Mouse (Mus musculus) spleen, postnatal 36 days (tissue): ENCODE measurements around the gene Dynlt1c.
"Not testable (repeated sequence)": the region's sequence is repeated elsewhere in the genome, so short reads cannot be mapped to it uniquely, and the experiment has no call there.

ENCODE experiments used
- DNase-seq, 2 experiments: peaks; one replicate each; pipeline ENCODE4 v3.0.0; 2022; ENCODE audit warnings: low spot score in 2 of 2, mixed read lengths in 1 of 2

The Dynlt1c gene

DNA sequence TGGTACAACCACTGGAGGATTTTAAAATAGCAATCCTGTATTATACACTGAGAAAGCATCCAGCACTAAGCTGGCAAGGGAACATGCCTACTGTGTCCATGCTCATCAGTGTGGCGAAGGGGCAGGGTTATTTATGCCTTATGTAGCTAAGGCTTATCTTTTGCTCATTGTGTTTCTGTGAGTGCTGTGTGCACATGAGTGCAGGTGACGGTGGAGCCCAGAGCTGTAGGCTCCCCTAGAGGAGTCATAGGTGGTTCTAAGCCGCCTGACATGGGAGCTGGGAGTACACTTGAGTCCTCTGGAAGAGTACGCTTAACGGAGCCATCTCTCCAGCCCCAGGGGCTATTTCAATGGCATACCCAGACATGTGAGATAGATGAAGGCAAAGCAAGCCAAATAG is 17.8 kb downstream of the Dynlt1c start:
- DNase-seq, result not testable (repeated sequence)

DNA sequence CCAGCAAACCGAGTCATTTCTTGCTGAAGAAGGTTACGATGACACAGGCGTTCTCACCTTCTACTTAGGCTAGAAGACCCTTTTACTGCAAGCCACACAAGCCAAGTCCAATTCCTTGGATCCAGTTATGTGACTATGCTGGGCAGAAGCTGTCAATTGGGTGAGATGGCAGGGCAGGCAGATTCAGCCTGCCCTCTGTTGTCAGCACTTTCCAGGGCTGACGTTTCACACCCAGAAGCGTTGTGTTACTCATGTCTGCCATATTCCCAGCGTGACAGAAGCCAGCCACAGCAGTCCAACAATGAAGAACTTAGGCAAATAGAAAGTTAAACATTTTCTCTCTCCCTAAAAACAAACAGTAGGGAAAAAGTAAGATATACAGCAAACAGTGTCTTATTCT is 18.6 kb downstream of the Dynlt1c start:
- DNase-seq, result not testable (repeated sequence)

DNA sequence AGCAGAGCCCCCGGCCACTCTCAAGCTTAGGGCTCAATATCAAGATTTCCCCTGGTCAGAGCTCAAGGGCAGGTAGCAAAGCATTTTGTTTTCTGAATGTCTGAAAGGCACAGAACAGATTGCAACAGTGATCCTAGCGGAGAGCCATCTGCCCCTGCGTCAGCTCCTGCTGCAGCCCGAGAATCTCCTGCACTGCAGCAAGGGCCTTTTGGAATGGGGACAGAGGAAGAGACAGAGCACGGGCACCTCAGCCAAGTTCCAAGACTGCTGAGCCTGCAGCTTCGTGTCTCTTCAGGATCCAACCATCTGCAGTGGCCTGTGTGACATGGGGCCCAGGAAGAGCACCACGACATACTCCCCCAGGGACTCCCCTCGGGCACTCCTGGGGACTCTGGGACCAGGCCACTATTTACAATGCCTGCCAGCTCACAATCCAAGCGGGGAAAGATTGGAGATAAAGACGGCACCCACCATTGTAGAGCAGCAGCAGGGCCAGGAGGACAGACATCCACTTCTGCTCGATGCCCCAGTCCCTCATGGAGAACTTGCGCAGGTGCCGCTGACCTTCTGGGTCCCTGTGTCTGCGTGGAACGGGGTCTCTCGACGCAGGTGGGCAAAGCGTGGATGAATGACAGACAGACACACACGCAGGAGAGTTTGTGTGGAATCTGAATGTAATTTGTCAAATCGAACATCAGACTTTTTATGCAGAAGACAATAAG is 19.4 kb downstream of the Dynlt1c start:
- not testable (repeated sequence) for DNase-seq

DNA sequence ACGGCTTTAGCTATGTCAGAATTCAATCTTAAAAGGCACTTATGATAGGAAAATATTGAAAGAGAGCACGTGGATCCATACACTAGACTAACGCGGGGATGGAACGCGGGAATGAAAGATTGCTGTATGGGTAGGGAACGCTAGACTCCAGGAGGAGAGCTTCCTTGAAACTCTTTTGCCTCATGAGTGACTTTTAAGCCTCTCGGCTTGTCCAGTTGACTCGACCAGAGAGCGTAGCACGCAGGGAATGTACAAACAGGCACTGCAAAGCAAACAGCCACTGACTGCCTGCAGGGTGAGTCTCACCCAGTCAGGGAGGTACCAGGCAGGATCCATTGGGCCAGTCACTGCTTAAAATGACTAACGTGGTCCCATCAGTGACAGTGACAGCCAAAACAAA is 20.5 kb downstream of the Dynlt1c start:
- not testable (repeated sequence) for DNase-seq

DNA sequence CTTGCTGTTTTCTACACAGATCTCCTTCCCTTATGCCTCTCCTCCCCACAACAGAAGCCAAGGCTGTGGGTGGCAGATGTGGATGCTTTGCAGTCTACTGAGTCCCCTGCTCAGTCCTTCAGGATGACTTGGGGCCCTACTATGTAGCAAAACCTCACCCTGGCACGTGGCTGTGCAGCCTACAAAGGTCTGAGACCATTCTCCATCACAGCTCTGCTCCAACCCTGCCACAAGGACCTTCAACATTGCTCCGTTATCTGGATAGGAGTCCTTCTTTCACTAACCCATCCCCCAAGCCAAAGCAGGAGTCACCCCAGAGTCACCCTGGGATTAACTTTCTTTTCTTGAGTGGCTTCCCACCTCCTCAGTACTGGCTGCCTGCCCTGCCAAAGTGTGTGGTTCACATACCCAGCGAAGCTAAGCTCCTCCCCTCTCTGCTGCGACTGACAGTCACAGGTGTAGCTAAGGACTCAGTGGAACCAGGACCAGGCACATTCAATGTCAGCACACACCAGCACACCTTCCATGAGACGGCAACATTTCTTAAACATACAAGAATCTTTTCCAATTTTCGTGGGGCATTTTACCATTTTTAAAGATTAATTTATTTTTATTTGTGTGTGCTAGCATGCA is 23.6 kb downstream of the Dynlt1c start:
- DNase-seq, result not testable (repeated sequence)

DNA sequence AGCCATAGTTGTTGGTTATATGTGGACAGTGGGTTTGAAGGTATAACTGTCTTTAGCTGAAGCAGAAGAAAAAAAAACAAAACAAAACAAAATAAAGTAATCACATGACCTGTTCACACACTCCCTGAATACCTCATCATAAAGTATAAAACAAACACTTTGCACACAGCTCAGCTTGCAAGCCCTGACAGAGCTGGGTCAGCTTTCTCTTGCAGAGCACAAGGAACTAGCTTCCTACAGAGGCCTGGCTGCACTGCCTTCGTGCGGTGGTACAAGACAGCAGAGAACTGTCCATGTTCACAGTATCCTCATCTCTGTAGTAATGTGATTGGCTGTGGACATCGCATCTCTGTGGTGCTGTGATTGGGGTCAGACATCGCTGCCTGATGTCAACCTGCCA is 28.9 kb downstream of the Dynlt1c start:
- not testable (repeated sequence) for DNase-seq

DNA sequence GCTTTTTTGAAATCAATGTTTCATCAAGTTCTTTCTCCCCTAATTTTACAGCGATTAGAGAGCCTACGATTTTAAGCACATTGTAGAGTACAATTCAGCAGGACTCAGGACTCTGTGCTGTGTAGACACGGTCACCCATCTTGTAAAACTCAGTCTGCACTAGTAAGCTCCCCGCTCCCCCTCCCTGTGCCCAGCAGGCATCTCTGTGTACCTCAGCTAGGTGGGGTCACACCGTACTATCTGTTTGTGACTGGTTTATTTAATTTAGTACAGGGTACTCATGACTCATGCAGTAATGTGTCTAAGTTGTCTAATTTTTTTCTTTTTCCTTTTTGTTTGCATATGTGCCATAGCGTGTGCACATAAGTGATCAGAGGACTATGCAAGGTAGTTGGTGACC is 31.4 kb downstream of the Dynlt1c start:
- DNase-seq, result not testable (repeated sequence)

DNA sequence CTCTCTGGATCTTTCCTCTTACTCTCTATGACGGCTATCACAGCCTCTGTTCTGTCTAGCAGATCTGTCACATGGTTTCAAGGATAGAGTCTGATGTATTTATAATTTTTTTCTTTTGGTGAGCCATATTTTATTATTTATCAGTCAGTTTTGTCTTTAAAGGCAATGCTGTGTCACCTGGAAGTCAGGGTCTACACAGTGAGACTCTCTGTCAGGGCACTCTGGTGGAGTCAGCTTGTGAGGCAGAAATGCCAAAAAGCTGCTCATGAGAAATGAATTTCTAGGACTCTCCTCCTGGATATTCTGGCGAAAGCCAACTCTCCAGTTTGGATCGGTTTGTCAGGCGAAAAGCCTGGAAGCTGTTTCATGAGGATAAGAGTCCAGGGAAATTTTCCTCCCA is 34.3 kb downstream of the Dynlt1c start:
- not testable (repeated sequence) for DNase-seq

DNA sequence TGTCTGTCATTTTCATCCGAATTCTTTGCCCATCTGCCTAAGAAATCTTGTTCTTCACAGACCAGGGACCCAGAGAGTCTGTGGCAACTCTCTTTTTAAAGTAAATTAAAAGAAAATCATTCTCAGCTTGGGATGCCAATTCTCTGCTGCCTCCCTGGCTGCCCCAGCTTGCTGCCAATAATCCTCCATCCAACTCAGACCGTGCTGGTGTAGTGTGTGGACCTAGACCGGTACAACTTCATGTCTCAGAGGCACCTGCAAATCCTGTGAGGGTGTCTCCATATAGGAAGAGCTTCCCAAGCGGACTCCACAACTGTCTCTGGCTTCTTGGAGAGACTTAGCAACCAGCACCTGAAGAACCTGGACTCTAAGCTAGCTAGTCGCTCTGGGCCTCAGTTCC is 35.4 kb downstream of the Dynlt1c start:
- no peak for DNase-seq

DNA sequence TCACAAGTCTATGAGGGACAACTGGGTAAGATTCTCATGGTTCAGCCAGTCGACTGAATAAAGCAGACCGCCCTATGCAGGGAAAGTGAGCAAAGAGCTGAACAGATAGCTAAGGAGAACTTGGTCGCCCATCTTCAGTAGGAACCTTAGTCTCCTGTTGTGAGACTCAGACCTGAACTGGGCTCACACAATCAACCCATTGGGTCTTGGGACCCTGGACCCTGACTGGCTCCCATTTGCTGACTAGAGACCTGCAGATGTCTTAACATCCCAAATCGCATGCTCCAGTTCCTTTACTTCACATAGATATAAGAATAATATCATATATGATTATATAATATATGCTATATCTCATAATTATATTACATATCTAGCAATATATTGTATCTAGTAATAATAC is 36.0 kb downstream of the Dynlt1c start:
- DNase-seq, result not testable (repeated sequence)

DNA sequence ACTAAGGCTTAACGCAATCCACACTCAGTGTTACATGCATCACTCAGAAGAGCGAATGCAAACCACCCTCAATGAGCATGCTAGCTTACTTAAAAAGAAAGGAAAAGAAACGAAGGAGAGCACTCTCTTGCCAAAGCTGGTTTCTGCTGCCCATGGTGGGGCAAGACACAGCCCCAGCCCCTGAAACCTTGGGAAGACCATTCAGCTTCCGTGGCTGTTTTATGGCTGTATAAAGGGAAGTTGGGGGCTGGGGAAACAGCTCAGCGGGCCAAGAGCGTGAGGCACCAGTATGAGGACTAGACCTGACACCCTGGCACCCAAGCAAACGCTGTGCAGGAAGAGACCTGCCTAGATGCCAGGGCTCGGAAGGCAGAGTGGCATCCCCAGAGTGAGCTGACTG is 37.0 kb downstream of the Dynlt1c start:
- not testable (repeated sequence) for DNase-seq

DNA sequence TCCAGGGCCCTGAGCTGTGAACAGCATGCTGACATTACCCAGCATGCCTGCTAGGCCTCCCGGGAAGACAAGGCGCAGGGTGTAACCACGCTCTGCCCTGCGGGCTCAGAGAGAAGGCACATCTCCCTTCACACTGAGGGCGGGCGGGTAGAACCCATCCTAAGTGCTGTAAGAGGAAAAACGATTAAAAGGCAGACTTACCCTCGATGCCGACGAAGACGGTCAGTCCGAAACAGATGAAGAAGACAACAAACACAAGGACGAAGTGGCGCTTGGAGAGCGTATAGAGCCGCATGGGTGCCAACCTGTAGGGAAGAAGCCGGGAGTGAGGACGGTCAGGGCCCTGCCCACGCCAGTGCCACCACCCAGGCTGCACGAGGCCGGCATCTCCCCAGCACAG is 38.0 kb downstream of the Dynlt1c start:
- not testable (repeated sequence) for DNase-seq

DNA sequence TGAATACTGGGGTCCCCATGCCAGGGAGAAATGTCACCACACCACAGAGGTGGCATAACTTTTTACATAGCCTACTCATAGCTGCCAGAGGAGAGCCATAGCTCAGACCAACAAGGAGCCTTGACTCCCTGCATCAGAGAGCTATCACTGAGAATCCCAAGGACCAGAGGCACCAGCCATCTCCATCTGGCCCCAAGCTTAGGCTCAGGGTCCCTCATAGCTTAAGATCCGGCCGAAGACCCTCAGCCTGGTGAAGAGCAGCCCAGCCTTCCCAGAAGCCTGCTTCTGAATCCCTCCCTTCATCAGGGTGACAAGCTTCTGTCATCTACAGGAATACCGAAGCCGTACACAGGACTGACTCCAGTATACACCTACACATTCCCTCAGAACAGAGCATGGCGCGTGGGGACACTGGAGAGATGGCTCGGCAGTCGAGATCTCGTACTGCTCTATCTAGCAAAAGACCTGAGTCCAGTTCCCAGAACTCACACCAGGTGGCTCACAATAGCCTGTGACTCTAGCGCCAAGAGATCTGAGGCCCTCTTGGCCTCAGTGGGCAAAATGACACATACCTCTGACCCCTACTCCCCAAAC is 38.7 kb downstream of the Dynlt1c start:
- DNase-seq, result not testable (repeated sequence)

DNA sequence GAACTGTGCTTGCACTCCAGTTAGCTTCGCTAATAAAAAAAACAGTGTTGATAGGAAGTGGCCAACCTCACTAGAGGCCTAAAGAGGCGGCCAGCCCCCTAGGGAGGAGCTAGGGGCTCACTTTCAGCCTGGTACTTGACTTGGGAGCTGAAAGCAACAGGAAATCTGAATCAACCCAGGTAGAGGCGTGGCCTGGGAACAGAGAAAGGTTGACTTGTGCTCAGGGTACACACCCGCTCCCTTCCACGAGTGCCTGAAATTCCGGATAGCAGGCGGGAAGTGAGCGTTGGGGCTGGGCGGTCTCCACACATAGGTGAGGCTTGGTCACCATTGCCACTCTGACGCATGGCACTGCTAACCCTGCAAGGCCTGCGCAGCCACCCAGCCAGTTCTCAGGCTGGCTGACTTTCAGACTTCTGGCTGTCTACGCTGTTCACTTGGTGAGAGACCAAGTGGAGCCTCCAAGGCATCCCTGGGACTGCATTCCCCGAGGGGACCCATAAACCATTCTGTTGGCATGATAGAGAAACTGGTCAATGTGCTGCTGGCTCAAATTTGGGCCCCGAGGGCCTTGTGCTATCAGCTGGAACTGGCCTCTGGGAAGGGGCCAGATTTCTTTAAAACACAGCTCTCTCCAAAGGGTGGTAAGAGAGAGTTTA is 39.4 kb downstream of the Dynlt1c start:
- DNase-seq, result not testable (repeated sequence)

DNA sequence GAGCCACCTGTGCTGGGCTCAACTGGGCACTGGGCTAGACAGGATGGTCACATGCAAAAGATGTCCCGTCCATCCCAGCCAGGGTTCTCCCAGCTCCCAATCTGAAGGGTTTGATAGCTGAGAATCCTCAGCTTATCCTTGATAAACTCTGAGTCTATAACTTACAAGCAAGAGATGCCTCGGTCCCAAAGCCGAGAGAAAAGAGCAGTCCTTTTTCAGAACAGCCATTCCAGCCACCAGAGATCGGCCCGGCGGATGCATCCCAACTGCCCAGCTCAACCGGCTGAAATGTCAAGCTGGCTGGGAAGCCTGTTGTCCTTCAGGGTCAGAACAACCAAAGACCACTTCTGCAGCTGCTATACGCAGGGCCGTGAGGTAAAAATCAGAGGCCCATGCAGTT is 42.7 kb downstream of the Dynlt1c start:
- DNase-seq, result not testable (repeated sequence)

DNA sequence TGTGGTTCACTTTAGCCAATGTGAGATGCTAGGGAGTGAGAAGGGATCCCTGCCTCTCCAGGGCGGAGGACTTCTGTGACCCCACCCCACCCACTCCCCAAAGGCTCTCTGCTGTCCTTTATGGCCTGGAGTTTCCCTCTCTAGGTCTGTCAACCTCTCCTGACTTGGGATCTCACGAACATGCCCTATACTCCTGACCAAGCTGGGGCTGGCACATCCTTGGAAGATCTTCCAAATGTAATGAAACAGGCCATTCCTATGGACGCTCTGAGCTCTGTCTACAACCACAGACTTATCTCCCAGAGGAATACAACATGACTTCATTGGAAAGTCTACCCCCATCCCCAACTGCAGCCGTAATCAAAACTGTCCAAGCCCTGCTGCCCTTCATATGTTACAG is 43.2 kb downstream of the Dynlt1c start:
- not testable (repeated sequence) for DNase-seq

DNA sequence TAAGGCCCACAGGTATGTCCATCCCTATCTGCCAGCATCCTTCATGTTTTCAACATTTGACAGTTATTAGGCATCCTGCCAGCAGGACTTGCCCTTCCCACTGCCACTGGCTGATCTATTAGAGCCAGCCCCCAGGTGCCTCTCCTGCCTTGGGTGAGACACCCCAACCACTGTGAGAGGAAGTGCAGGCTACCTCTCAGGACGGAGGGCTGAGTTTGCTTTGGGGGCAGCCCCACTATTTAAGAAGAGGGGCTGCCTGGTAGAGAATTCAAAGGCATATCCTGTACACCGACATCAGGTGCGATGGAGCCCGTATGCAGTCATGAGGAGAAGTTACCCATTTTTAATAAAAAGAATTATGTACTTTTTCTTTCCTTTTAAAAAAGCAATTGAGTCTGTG is 44.2 kb downstream of the Dynlt1c start:
- not testable (repeated sequence) for DNase-seq

DNA sequence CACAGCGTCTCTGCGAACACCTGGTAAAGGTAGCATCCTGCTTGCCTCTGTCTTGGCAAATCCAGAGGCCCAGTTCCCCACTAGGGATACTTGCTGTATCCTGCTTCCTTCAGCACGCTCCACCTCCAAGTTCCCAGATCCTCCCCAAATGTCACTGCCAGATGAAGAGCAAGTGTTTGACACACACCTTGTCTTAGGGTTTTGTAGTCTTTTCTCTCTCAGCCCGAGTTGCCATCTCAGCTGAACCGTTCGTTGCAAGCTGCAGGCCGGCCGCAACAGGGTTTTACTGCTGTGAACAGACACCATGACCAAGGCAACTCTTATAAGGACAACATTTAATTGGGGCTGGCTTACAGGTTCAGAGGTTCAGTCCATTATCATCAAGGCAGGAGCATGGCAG is 45.4 kb downstream of the Dynlt1c start:
- not testable (repeated sequence) for DNase-seq

DNA sequence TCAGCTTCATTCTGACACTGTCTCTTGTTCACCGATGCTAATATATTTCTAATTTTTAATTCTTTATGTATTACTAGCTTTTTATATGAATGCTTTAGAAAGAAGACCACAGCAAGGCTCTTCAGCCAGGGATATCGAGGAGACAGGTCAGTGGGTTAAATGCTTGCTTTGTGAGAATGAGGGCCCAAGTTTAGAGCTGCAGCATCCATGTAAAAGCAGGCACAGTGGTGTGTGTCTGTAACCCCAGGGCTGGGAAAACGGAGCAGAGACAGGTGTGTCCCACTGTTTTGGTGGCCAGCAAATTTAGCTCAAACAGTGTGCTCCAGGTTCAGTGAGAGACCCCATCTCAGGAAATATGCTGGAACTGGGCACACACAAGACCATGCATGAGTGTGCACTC is 46.0 kb downstream of the Dynlt1c start:
- DNase-seq, result not testable (repeated sequence)

DNA sequence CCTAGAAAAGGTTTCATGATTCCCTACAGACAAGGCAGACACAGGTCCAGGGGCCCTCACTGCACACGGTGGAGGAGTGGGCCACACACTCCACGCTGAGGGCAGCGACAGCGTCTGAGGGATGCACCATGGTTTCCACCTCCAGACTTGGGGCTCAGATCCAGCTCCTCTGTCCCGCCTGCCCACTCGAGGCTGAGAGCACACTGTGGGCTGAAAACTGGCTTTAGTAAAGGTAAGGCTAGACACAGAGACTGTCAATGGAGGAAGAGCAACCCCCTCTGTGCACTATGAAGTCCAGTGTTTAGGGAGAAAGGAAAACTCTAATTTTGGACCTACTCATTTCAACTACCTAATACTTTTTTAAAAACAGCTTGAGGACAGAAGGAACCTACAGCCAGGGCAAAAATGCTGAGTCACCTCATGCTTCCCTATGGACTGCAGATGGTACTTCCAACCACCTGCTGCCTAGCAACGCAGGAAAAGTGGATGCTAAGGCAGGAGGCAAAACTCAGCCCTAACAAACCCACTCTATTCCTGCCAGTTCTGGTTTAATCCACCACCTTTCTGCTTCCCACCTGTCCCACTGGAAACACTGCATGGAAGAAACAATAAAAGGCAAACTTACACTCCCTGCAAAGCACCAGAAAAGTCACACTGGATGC is 49.6 kb downstream of the Dynlt1c start:
- DNase-seq, result not testable (repeated sequence)

DNA sequence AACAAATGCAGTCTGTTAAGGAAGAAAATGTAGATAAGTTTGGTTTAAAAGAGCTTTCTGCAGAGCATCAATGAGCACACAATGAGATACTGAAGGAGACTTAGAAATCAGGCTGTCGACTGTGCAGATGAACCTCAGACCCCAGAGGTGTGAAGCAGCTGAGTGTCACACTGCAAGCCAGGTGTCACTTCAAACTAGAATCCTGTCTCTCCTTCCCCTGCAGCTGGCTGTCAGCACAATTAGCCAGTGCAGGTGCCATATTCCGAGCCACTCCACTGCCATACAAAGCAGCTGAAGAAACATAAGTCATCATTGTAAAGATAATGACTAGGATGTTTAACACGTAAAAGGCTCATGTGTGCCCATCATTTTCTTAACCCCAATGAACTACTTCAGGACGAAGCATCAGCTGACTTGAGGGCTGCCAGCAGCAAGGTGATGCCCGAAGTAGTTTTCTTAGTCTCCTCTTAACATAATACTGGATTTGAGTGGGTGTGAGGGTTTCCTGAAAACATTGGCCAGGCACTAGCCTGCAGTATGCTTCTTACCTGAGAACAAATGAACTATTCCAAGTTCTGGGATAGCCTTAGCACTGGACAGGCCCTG is 52.0 kb downstream of the Dynlt1c start:
- not testable (repeated sequence) for DNase-seq
